Mouse (Mus musculus): Measurements from ENCODE around the gene Smarcal1.

DNA sequence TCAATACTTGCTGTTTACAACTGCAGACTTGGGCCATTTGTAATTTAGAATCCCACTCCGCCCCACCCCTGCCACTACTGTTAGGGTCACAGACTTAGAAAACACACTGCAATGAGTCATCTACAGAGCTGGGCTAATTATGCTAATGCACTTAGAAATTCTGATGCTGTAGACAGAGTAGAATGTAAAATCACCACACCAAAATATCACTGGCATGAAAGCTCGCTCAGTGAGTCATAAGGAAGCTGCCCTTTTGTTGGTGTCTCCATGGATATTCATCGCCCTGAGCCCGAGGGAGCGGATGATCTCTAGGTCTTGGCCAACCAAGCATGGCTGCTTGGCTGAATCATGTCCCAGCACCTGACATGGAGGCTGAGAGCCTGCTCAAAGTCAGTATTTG is 44.8 kb upstream of the Smarcal1 start:
- TF ChIP-seq CTCF (IDR thresholded peaks at IDR 0.05; ENCODE audit: low read depth, low read length) (no peak), EP300 (IDR thresholded peaks at IDR 0.05; ENCODE audit: insufficient read depth, low read depth, low read length) (no peak)

All from ES-Bruce4 (cell line).